Mouse (Mus musculus) cerebellum, adult 2 months (tissue): ENCODE results near the gene Msl3l2. TPM values are rescaled to one million over a fixed set of nuclear protein-coding genes. Genes with fewer than 3 reads are reported as not detected.

Experiments used
- DNase-seq, 2 experiments: peaks; one replicate each; pipeline ENCODE4 v3.0.0; 2021
- H3K27ac ChIP-seq: fragments of 200-500 bp; 2 replicates; pipeline ENCODE4 v1.5.1; 2012; ENCODE audit warnings: low read length, control low read depth, inconsistent platforms; ENCODE audit not compliant: insufficient read depth
- H3K27me3 ChIP-seq: fragments of 200-500 bp; 2 replicates; pipeline ENCODE4 v1.6.1; 2012; ENCODE audit warnings: inconsistent platforms, mild to moderate bottlenecking, low read length, moderate library complexity; ENCODE audit not compliant: control insufficient read depth, insufficient read depth
- H3K4me1 ChIP-seq: fragments of 200-500 bp; 2 replicates; pipeline ENCODE4 v1.6.1; 2011; ENCODE audit warnings: low read length; ENCODE audit not compliant: control insufficient read depth, insufficient read depth
- H3K4me3 ChIP-seq: fragments of 200-500 bp; replicated peaks from 2 replicates; pipeline ENCODE3; 2011; ENCODE audit warnings: mild to moderate bottlenecking, low read depth, low read length, control low read depth; ENCODE audit not compliant: insufficient read depth
- CTCF ChIP-seq: fragments of 200-500 bp; IDR thresholded peaks from 2 replicates; pipeline ENCODE4 v1.5.1; 2011; ENCODE audit warnings: low read depth, mild to moderate bottlenecking, control low read depth, low read length, moderate library complexity, borderline replicate concordance; ENCODE audit not compliant: insufficient read depth
- POLR2A ChIP-seq: fragments of 200-500 bp; IDR thresholded peaks from 2 replicates; pipeline ENCODE4 v1.6.1; 2011; ENCODE audit warnings: low read length, control low read depth, borderline replicate concordance; ENCODE audit not compliant: insufficient read depth
- WGBS: fragments of 180-500 bp; shearing (Covaris S2); methylation state at CpG from one replicate; pipeline ENCODE4 v1.1.7; 2018; 5-methylcytosine and 5-hydroxymethylcytosine counted together
- polyA plus RNA-seq: library from polyadenylated mRNA; depleted of rRNA; stranded (reverse); fragments of >200 nt; gene quantifications from 2 replicates; pipeline ENCODE4 v1.2.3, GENCODE M21; 2012; rRNA removed

Msl3l2 gene
- polyA plus RNA-seq, result 16.7 and 17.2 TPM in 2 replicates

DNA sequence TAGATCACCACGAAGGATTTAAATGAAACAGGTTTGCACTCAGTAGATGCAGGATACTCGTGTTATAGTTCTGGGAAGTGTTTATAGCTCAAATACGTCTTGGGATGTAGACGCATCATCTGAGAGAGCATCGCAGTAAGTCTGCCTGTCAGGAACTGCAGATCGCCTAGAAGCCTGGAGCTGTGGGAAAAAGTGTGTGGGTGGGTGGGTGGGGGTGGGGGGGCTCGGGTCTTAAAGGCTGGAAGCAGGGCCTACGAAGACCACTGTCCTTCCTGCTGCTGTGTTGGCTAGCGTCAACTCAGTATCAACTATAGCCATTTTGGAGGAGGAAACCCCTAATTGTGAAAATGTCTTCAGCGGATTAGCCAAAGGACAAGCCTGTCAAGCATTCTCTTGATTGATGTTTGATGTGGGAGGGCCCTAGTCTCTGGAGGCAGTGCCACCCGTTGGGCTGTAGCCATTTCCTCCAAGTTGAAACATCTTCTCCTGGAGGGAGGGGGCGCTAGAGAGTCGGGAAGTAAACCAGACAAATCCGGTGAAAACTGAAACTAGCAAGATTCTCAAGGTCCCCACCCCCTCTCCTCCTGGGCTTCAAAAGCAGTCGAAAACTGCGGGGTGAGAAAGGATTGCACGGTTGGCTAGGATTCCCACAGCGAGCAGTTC is at the start of gene Msl3l2:
Gene Msl3l2, plus strand, starts transcription at position 585 of the 663 bp plus-strand sequence.
- 36% methylated on average over 18 of the region's 18 CpGs for WGBS

DNA sequence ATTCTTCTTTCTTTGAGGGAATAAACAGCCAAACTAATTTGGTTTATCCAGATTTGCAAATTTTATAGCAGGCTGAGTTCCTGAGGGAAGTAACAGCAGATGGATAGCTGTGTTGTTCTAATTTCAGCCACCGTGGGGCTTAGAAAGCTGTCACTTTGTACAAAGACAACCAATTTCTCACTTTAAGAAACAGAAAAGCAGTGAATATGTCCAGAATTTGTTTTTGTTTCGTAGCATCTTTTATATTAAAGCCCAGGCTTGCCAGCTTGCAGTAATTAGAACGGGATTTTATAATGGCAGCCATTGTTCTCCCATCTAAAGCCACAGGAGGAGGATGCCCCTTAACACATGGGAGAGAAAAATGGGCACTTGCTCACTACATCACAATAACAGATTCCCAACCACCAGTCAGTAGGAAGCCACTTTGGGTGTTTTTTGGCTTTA is 47.7 kb upstream of the Msl3l2 start:
- H3K27ac ChIP-seq, result no peak overlapping the region
- H3K4me3 ChIP-seq, result no peak overlapping the region
- TF ChIP-seq POLR2A (no peak), CTCF (no peak)
- H3K27me3 ChIP-seq, result no peaks in the 10 kb centered on the region
- DNase-seq, result peak in 1 of 2 experiments; percentile 15
- no peaks in the 10 kb centered on the region for H3K4me1 ChIP-seq
- 16% methylated on average over 3 of the region's 3 CpGs for WGBS

More for the DNA sequence above, at the start of gene Msl3l2:
- Histone ChIP-seq H3K4me3 (peak within 1 kb of the TSS; percentile 59), H3K27me3 (no peaks in the 10 kb centered on the region), H3K27ac (no peak within 1 kb of the TSS), H3K4me1 (no peaks in the 10 kb centered on the region)
- DNase-seq, result peak; percentile 77 to 80
- TF ChIP-seq CTCF, result peak; percentile 47; the same call in 1 of the 2 replicates
- TF ChIP-seq POLR2A, result no peak

DNA sequence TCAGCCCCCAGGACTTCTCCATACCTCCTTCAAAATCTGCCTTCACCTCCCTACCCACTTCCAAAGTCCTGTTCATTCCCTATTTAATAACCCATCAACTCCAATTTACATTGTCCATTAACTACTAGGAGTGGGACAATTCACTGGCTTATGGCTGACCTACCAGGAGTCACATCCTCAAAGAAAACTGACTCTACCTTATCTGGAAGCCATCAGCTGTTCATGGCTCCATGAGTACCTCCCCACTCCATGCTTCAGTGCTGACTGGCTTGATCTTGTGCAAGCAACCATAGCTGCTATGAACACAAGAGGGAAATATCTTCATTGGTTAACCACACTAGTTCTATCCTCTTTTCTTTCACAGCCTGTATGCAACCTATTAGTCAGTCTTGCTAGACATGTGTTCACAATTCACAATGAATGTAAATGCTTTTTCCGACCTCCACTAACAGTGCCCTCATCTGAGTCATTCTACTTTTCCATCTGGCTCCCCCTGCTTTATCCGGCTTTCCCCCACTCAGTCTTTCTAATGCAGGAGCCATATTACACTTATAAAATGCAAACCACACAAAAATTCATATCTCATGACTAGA is 45.4 kb upstream of the Msl3l2 start:
- TF ChIP-seq CTCF, result no peak
- no peak for TF ChIP-seq POLR2A
- 85% methylated on average over 2 of the region's 2 CpGs for WGBS
- H3K4me3 ChIP-seq, result no peak overlapping the region
- H3K27ac ChIP-seq, result no peak overlapping the region
- DNase-seq, result no peak
- no peaks in the 10 kb centered on the region for H3K27me3 ChIP-seq
- H3K4me1 ChIP-seq, result no peaks in the 10 kb centered on the region

DNA sequence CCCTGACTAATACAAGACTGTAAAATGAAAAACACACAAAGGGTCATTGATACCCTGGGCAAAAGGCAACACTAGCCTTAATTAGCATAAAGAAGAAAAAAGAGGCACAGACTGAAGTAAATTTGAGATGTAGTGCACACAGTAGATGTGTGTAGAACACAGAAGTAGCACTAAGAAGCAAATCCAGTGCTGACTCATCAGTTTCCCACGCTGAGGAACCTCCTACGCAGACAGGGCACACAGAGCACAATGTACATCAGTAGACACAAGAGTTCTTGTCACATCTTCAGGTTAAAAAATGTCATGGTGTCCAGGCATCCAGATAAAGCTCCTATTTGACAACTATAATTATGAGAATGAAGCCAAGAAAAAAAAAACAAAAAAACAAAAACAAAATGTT is 44.0 kb upstream of the Msl3l2 start:
- no peak overlapping the region for H3K27ac ChIP-seq
- no peaks in the 10 kb centered on the region for H3K27me3 ChIP-seq
- DNase-seq, result no peak
- no peaks in the 10 kb centered on the region for H3K4me1 ChIP-seq
- no peak overlapping the region for H3K4me3 ChIP-seq
- WGBS, result 88% methylated on average over 2 of the region's 2 CpGs
- TF ChIP-seq POLR2A (no peak), CTCF (no peak)

DNA sequence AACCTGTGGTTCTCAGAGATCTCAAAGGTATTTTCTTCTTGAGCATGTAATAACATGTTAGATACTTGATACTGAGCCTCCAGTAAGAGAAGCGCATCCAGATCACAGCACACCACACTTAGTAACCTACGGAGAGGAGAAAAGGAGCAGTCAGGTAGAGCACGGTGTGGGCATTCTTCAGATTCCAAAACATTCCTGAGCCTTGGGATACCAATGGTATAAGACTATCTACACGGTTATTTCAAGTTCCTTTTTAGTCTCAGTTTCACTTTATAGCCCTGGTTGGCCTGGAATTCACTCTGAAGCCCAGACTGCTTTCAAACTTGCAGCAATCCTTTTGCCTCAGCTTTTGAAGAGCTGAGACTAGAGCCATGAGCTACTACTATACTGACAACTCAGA is 17.0 kb upstream of the Msl3l2 start:
- no peaks in the 10 kb centered on the region for H3K27me3 ChIP-seq
- 88% methylated on average over 4 of the region's 4 CpGs for WGBS
- DNase-seq, result no peak
- H3K27ac ChIP-seq, result no peak overlapping the region
- H3K4me3 ChIP-seq, result no peak overlapping the region
- TF ChIP-seq POLR2A, result no peak
- no peaks in the 10 kb centered on the region for H3K4me1 ChIP-seq

DNA sequence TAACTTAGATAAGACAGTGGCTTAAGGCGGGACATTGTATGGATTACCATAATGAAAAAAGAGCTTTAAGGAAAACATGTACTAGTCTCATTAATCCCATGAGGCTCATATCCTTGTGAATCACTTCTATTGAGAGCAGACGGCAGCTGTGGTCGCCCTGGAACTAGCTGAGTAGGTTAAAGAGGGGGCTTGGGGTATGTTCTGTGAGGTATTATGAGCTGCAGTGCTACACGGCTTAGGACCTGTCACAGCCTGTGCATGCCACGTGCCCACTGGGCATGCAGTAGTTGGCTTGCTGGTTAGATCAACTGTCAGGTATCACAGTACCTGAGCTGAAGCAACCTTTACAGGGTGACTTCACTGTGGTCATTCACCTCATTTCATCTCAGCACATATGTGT is 12.1 kb upstream of the Msl3l2 start:
- Histone ChIP-seq H3K27ac (no peak overlapping the region), H3K4me1 (no peaks in the 10 kb centered on the region), H3K4me3 (no peak overlapping the region), H3K27me3 (no peaks in the 10 kb centered on the region)
- TF ChIP-seq POLR2A (no peak), CTCF (no peak)
- WGBS, result 86% methylated on average over 5 of the region's 5 CpGs
- no peak for DNase-seq

DNA sequence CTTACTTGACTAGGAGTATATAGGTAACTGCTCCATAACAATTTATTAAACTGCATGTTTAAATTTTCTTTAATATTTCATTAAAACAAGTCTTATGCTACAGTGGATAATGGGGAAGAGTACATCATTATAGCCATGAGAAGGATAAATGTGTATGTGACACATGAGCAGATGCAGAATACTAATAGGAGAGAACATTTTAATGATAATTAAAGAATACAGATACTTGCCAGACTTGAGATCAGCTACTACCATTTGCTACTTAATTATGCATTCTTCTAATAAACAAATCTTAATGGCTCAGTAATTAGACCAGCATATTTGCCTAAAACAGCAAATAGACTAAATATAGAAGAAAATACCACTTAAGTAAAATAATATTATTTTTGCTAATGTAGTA is 10.0 kb upstream of the Msl3l2 start:
- Histone ChIP-seq H3K27me3 (no peaks in the 10 kb centered on the region), H3K27ac (no peak overlapping the region)

DNA sequence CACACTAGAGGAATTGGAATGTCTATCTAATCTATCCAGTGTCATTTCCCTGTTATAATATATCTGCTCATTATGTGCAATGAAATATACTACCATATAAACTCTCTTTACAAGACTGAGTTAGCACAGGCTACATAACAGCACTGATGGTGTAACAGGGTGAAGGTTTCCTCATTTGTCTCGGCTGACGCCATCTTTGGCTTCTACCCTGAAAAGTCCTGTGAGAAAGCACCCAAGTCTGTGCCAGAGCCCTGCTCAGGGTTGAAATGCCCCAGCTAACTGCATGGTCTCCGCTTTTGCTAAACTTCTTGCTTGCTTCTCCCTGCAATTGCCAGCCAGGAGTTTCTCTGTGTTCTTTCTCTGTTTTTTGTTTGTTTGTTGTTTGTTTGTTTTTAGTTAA is 7.6 kb upstream of the Msl3l2 start:
- no peak for DNase-seq
- WGBS, result 84% methylated on average over 3 of the region's 3 CpGs
- Histone ChIP-seq H3K4me1 (no peaks in the 10 kb centered on the region), H3K4me3 (no peak overlapping the region), H3K27ac (no peak overlapping the region), H3K27me3 (no peaks in the 10 kb centered on the region)
- TF ChIP-seq CTCF (no peak), POLR2A (no peak)

More for the DNA sequence above, 10.0 kb upstream of the Msl3l2 start:
- TF ChIP-seq CTCF, result no peak
- TF ChIP-seq POLR2A, result no peak
- Histone ChIP-seq H3K4me3 (no peak overlapping the region), H3K4me1 (no peaks in the 10 kb centered on the region)
- no peak for DNase-seq
